Mouse (Mus musculus) heart, embryonic 15.5 days (tissue): ENCODE results near the gene Ltk. TPM values are rescaled to one million over a fixed set of nuclear protein-coding genes. Genes with fewer than 3 reads are reported as not detected.

Experiments
- ATAC-seq: fragments of 200-750 bp; cut with Nextera tagmentation; replicated peaks from 2 replicates; pipeline ENCODE4 v1.8.0; 2017; ENCODE audit warnings: low read depth, moderate TSS enrichment; ENCODE audit not compliant: insufficient number of reproducible peaks, insufficient read depth, low FRiP score
- H3K27ac ChIP-seq: fragments of 300-500 bp; sonication (generic); 2 replicates; pipeline ENCODE4 v1.5.1; 2015; ENCODE audit warnings: mild to moderate bottlenecking, inconsistent platforms
- H3K27me3 ChIP-seq: fragments of 300-500 bp; sonication (generic); 2 replicates; pipeline ENCODE4 v1.6.1; 2015; ENCODE audit warnings: inconsistent platforms
- H3K36me3 ChIP-seq: fragments of 300-500 bp; sonication (generic); 2 replicates; pipeline ENCODE4 v1.6.1; 2015; ENCODE audit warnings: mild to moderate bottlenecking, inconsistent platforms
- H3K4me1 ChIP-seq: fragments of 300-500 bp; sonication (generic); replicated peaks from 2 replicates; pipeline ENCODE4 v1.6.1; 2015; ENCODE audit warnings: inconsistent platforms
- H3K4me2 ChIP-seq: fragments of 300-500 bp; sonication (generic); 2 replicates; pipeline ENCODE4 v1.6.1; 2015; ENCODE audit warnings: inconsistent platforms, mild to moderate bottlenecking, moderate library complexity
- H3K4me3 ChIP-seq: fragments of 300-500 bp; sonication (generic); 2 replicates; pipeline ENCODE4 v1.5.1; 2015; ENCODE audit warnings: mild to moderate bottlenecking, inconsistent platforms
- H3K9ac ChIP-seq: fragments of 300-500 bp; sonication (generic); 2 replicates; pipeline ENCODE4 v1.6.1; 2015; ENCODE audit warnings: mild to moderate bottlenecking, inconsistent platforms
- H3K9me3 ChIP-seq: fragments of 300-500 bp; sonication (generic); replicated peaks from 2 replicates; pipeline ENCODE4 v1.6.1; 2016; ENCODE audit warnings: inconsistent platforms
- WGBS: fragments of 180-500 bp; shearing (Covaris S2); methylation state at CpG from one replicate; pipeline ENCODE4 v1.1.7; 2015; ENCODE audit warnings: mixed read lengths; 5-methylcytosine and 5-hydroxymethylcytosine counted together
- polyA plus RNA-seq: library from polyadenylated mRNA; unstranded; fragments of >200 nt; fragmentation: Nextera tagmentation; extraction: Ambion mirVana; gene quantifications from 2 replicates; pipeline ENCODE4 v1.2.1, GENCODE M21; 2015

The Ltk gene
- 0.10 and 0.22 TPM in 2 replicates for polyA plus RNA-seq

GRCm38 (mm10) chr2:119760251-119760650, at the start of gene Ltk:
Gene Ltk (minus strand): TSS chr2:119760431.
- peak within 1 kb of the TSS; percentile 74 for H3K4me3 ChIP-seq
- H3K4me1 ChIP-seq: peaks cover 17% of the 10 kb centered on the region
- no peaks in the 10 kb centered on the region for H3K9me3 ChIP-seq
- WGBS: 10% methylated on average over 9 of the region's 9 CpGs
- peaks cover 15% of the 10 kb centered on the region for H3K36me3 ChIP-seq
- H3K9ac ChIP-seq: no peak within 1 kb of the TSS
- no peak for ATAC-seq
- H3K4me2 ChIP-seq: peak within 1 kb of the TSS; percentile 100
- peaks cover 57% of the 10 kb centered on the region for H3K27me3 ChIP-seq
- no peak within 1 kb of the TSS for H3K27ac ChIP-seq

GRCm38 (mm10) chr2:119808881-119809280, 48.6 kb upstream of the Ltk start:
- H3K4me3 ChIP-seq: no peak overlapping the region
- H3K27ac ChIP-seq: no peak overlapping the region
- no peaks in the 10 kb centered on the region for H3K9me3 ChIP-seq
- ATAC-seq: 0 out of 2 replicates have a peak, but pooled peaks have one; percentile 30
- no peak overlapping the region for H3K4me2 ChIP-seq
- WGBS: 26% methylated on average over 4 of the region's 4 CpGs
- H3K36me3 ChIP-seq: no peaks in the 10 kb centered on the region
- no peak overlapping the region for H3K9ac ChIP-seq
- H3K27me3 ChIP-seq: no peaks in the 10 kb centered on the region
- peaks cover 23% of the 10 kb centered on the region for H3K4me1 ChIP-seq

GRCm38 (mm10) chr2:119808438-119808837, 48.2 kb upstream of the Ltk start:
- ATAC-seq: no peak
- no peak overlapping the region for H3K9ac ChIP-seq
- peaks cover 26% of the 10 kb centered on the region for H3K4me1 ChIP-seq
- no peaks in the 10 kb centered on the region for H3K36me3 ChIP-seq
- 27% methylated on average over 4 of the region's 4 CpGs for WGBS
- H3K27ac ChIP-seq: no peak overlapping the region
- no peaks in the 10 kb centered on the region for H3K9me3 ChIP-seq
- no peak overlapping the region for H3K4me3 ChIP-seq
- no peaks in the 10 kb centered on the region for H3K27me3 ChIP-seq
- H3K4me2 ChIP-seq: no peak overlapping the region

- Histone ChIP-seq H3K4me1 (peaks cover 39% of the 10 kb centered on the region), H3K27me3 (no peaks in the 10 kb centered on the region), H3K4me2 (no peak overlapping the region), H3K9ac (no peak overlapping the region), H3K9me3 (no peaks in the 10 kb centered on the region), H3K36me3 (no peaks in the 10 kb centered on the region), H3K4me3 (no peak overlapping the region), H3K27ac (no peak overlapping the region)
- ATAC-seq: no peak
- 55% methylated on average over 8 of the region's 8 CpGs for WGBS
Observed at GRCm38 (mm10) chr2:119805536-119805935, 45.3 kb upstream of the Ltk start.

- WGBS: 56% methylated on average over 9 of the region's 9 CpGs
Observed at GRCm38 (mm10) chr2:119804776-119805175, 44.5 kb upstream of the Ltk start.

GRCm38 (mm10) chr2:119804275-119804628, 44.0 kb upstream of the Ltk start:
- no peak for ATAC-seq
- Histone ChIP-seq H3K27me3 (no peaks in the 10 kb centered on the region), H3K4me3 (no peak overlapping the region), H3K4me2 (no peak overlapping the region), H3K9me3 (no peaks in the 10 kb centered on the region), H3K4me1 (peaks cover 46% of the 10 kb centered on the region), H3K9ac (no peak overlapping the region), H3K36me3 (no peaks in the 10 kb centered on the region), H3K27ac (no peak overlapping the region)
- 64% methylated on average over 5 of the region's 5 CpGs for WGBS

More at GRCm38 (mm10) chr2:119804776-119805175, 44.5 kb upstream of the Ltk start:
- no peak overlapping the region for H3K27ac ChIP-seq
- no peak overlapping the region for H3K4me2 ChIP-seq
- H3K27me3 ChIP-seq: no peaks in the 10 kb centered on the region
- H3K4me1 ChIP-seq: peaks cover 46% of the 10 kb centered on the region
- no peak overlapping the region for H3K9ac ChIP-seq
- ATAC-seq: no peak
- H3K4me3 ChIP-seq: no peak overlapping the region
- H3K36me3 ChIP-seq: no peaks in the 10 kb centered on the region
- H3K9me3 ChIP-seq: no peaks in the 10 kb centered on the region

GRCm38 (mm10) chr2:119803618-119804274, 43.5 kb upstream of the Ltk start:
- Histone ChIP-seq H3K9ac (no peak overlapping the region), H3K4me3 (no peak overlapping the region), H3K36me3 (no peaks in the 10 kb centered on the region), H3K27ac (no peak overlapping the region), H3K27me3 (0 out of 2 replicates have a peak, but pooled peaks cover 2% of the 10 kb centered on the region), H3K9me3 (no peaks in the 10 kb centered on the region), H3K4me2 (no peak overlapping the region), H3K4me1 (peaks cover 46% of the 10 kb centered on the region)
- WGBS: 51% methylated on average over 6 of the region's 6 CpGs
- no peak for ATAC-seq

GRCm38 (mm10) chr2:119802767-119803617, 42.8 kb upstream of the Ltk start:
- H3K9me3 ChIP-seq: no peaks in the 10 kb centered on the region
- no peak overlapping the region for H3K4me3 ChIP-seq
- 59% methylated on average over 10 of the region's 10 CpGs for WGBS
- H3K27ac ChIP-seq: no peak overlapping the region
- no peak for ATAC-seq
- peaks cover 50% of the 10 kb centered on the region for H3K4me1 ChIP-seq
- no peak overlapping the region for H3K4me2 ChIP-seq
- H3K36me3 ChIP-seq: no peaks in the 10 kb centered on the region
- H3K9ac ChIP-seq: no peak overlapping the region
- 0 out of 2 replicates have a peak, but pooled peaks cover 6% of the 10 kb centered on the region for H3K27me3 ChIP-seq

GRCm38 (mm10) chr2:119800876-119801846, 40.9 kb upstream of the Ltk start:
- peaks cover 55% of the 10 kb centered on the region for H3K4me1 ChIP-seq
- ATAC-seq: no peak
- peak overlapping the region; percentile 63; the same call in 1 of the 2 replicates for H3K4me3 ChIP-seq
- H3K36me3 ChIP-seq: no peaks in the 10 kb centered on the region
- no peak overlapping the region; the same call in 1 of the 2 replicates for H3K9ac ChIP-seq
- H3K9me3 ChIP-seq: no peaks in the 10 kb centered on the region
- H3K4me2 ChIP-seq: peak overlapping the region; percentile 97
- whole genome bisulfite sequencing: 60% methylated on average over 15 of the region's 15 CpGs
- peaks cover 15% of the 10 kb centered on the region for H3K27me3 ChIP-seq
- no peak overlapping the region for H3K27ac ChIP-seq

- Histone ChIP-seq H3K9me3 (no peaks in the 10 kb centered on the region), H3K4me1 (peaks cover 52% of the 10 kb centered on the region), H3K9ac (peak overlapping the region; percentile 78), H3K27me3 (peaks cover 15% of the 10 kb centered on the region), H3K36me3 (no peaks in the 10 kb centered on the region), H3K4me3 (peak overlapping the region; percentile 63), H3K27ac (peak overlapping the region; percentile 43; the same call in 1 of the 2 replicates), H3K4me2 (peak overlapping the region; percentile 97)
- ATAC-seq: peak; percentile 4; the same call in 1 of the 2 replicates
- WGBS: 1% methylated on average over 27 of the region's 27 CpGs
Observed at GRCm38 (mm10) chr2:119799961-119800550, 39.8 kb upstream of the Ltk start.
